Mouse (Mus musculus): ENCODE results near the gene Asdurf.
"Not testable (repeated sequence)": the region's sequence is repeated elsewhere in the genome, so short reads cannot be mapped to it uniquely, and the experiment has no call there.

The Asdurf gene

GRCm38 (mm10) chr1:53352327-53353261 is at the start of gene Asdurf, which contains the start of the genes Gm28551 and Asnsd1:
TSS of gene Asdurf (minus strand) at chr1:53352619.
TSS of gene Gm28551 (minus strand) at chr1:53352667.
TSS of gene Asnsd1 (minus strand) at chr1:53352752.
- peak; percentile 97 for DNase-seq

GRCm38 (mm10) chr1:53393936-53394760 is 41.7 kb upstream of the Asdurf start:
- not testable (repeated sequence) for DNase-seq

- DNase-seq, result no peak
Observed at GRCm38 (mm10) chr1:53388762-53389161, 36.3 kb upstream of the Asdurf start.

GRCm38 (mm10) chr1:53384085-53384688 is 31.8 kb upstream of the Asdurf start:
- DNase-seq, result no peak

- no peak for DNase-seq
Observed at GRCm38 (mm10) chr1:53377731-53378130, 25.3 kb upstream of the Asdurf start.

GRCm38 (mm10) chr1:53375965-53376364 is 23.5 kb upstream of the Asdurf start:
- not testable (repeated sequence) for DNase-seq

GRCm38 (mm10) chr1:53358988-53359387 is 6.6 kb upstream of the Asdurf start:
- no peak for DNase-seq

GRCm38 (mm10) chr1:53341071-53341470 is 11.3 kb downstream of the Asdurf start:
- DNase-seq, result no peak

- not testable (repeated sequence) for DNase-seq
Observed at GRCm38 (mm10) chr1:53337403-53337802, 15.0 kb downstream of the Asdurf start.

- no peak for DNase-seq
Observed at GRCm38 (mm10) chr1:53335465-53335864, 17.0 kb downstream of the Asdurf start.

- not testable (repeated sequence) for DNase-seq
Observed at GRCm38 (mm10) chr1:53333527-53333926, 18.9 kb downstream of the Asdurf start.

GRCm38 (mm10) chr1:53324827-53325494 is 27.5 kb downstream of the Asdurf start:
- DNase-seq, result no peak

- DNase-seq, result no peak
Observed at GRCm38 (mm10) chr1:53324277-53324676, 28.1 kb downstream of the Asdurf start.

GRCm38 (mm10) chr1:53323254-53323653 is 29.2 kb downstream of the Asdurf start:
- no peak for DNase-seq

GRCm38 (mm10) chr1:53321662-53322344 is 30.6 kb downstream of the Asdurf start:
- DNase-seq, result no peak

GRCm38 (mm10) chr1:53312989-53313967 is 39.1 kb downstream of the Asdurf start, which contains the start of gene Osgepl1:
TSS of gene Osgepl1 (plus strand) at chr1:53313624.
- peak; percentile 86 for DNase-seq

- DNase-seq, result no peak
Observed at GRCm38 (mm10) chr1:53300506-53300905, 51.9 kb downstream of the Asdurf start.

Data from cerebellum, adult 9-11 months (tissue).